ENCODE assay signal across 8 mouse cellular contexts in genomic region chr8:120489142-120489754, GRCm38 (mm10).
DNase-seq lines count a peak whose midpoint lies in the region; ATAC-seq lines count a peak whose summit lies in the region.

No protein-coding gene starts in this region.

- peak overlapping the region; percentile 89 for H3K4me3 ChIP-seq in forebrain, embryonic 10.5 days
- H3K4me3 ChIP-seq in hindbrain, embryonic 10.5 days: peak overlapping the region; percentile 96
- peak overlapping the region; percentile 73 for H3K4me3 ChIP-seq in limb, embryonic 12.5 days (replicated peaks)
- H3K4me3 ChIP-seq in midbrain, embryonic 12.5 days: peak overlapping the region; percentile 85

- H3K36me3 ChIP-seq in forebrain, embryonic 10.5 days (replicated peaks): no peaks in the 10 kb centered on the region
- H3K36me3 ChIP-seq in hindbrain, embryonic 10.5 days: no peaks in the 10 kb centered on the region
- H3K36me3 ChIP-seq in limb, embryonic 12.5 days: no peaks in the 10 kb centered on the region
- no peaks in the 10 kb centered on the region for H3K36me3 ChIP-seq in midbrain, embryonic 12.5 days

- peak; percentile 67 for ATAC-seq in CD4-positive, CD25-positive, alpha-beta regulatory T cell, adult 4 months
- ATAC-seq in limb, embryonic 12.5 days (ENCODE audit: insufficient number of reproducible peaks, insufficient read depth, low FRiP score, low TSS enrichment, low read depth): no peak
- no peak for ATAC-seq in midbrain, embryonic 12.5 days (ENCODE audit: low FRiP score, low read depth)
- no peak for ATAC-seq in megakaryocyte progenitor cell, adult 5-6 weeks (replicated peaks; ENCODE audit: poor library complexity)

- H3K4me1 ChIP-seq in forebrain, embryonic 10.5 days: peaks cover 99% of the 10 kb centered on the region
- H3K4me1 ChIP-seq in hindbrain, embryonic 10.5 days (replicated peaks): peaks cover 97% of the 10 kb centered on the region
- H3K4me1 ChIP-seq in limb, embryonic 12.5 days (replicated peaks): peaks cover 95% of the 10 kb centered on the region
- H3K4me1 ChIP-seq in midbrain, embryonic 12.5 days: peaks cover 74% of the 10 kb centered on the region

- DNase-seq in ZHBTc4 (ENCODE audit: low read depth, low spot score): peak; percentile 42
- no peak for DNase-seq in forebrain, embryonic 10.5 days (ENCODE audit: extremely low spot score, low spot score)
- no peak for DNase-seq in hindbrain, embryonic 10.5 days (ENCODE audit: low spot score)
- DNase-seq in spleen, postnatal 36 days (ENCODE audit: low spot score in 2 of 2): peak; percentile 92

- peak overlapping the region; percentile 99 for H3K4me2 ChIP-seq in limb, embryonic 12.5 days
- peak overlapping the region; percentile 90 for H3K4me2 ChIP-seq in midbrain, embryonic 12.5 days (replicated peaks)

- H3K27ac ChIP-seq in forebrain, embryonic 10.5 days: peak overlapping the region; percentile 98
- H3K27ac ChIP-seq in hindbrain, embryonic 10.5 days: peak overlapping the region; percentile 99
- no peak overlapping the region; the same call in 1 of the 2 replicates for H3K27ac ChIP-seq in limb, embryonic 12.5 days
- H3K27ac ChIP-seq in midbrain, embryonic 12.5 days (replicated peaks): peak overlapping the region; percentile 100

- under 1% methylated on average over 73 of the region's 73 CpGs for WGBS in forebrain, embryonic 10.5 days
- WGBS in hindbrain, embryonic 10.5 days: under 1% methylated on average over 73 of the region's 73 CpGs
- under 1% methylated on average over 73 of the region's 73 CpGs for WGBS in limb, embryonic 12.5 days
- 0% methylated on average over 66 of the region's 73 CpGs for WGBS in midbrain, embryonic 12.5 days

- H3K9me3 ChIP-seq in forebrain, embryonic 10.5 days: no peaks in the 10 kb centered on the region
- H3K9me3 ChIP-seq in hindbrain, embryonic 10.5 days: no peaks in the 10 kb centered on the region
- no peaks in the 10 kb centered on the region for H3K9me3 ChIP-seq in limb, embryonic 12.5 days
- no peaks in the 10 kb centered on the region for H3K9me3 ChIP-seq in midbrain, embryonic 12.5 days

- peak overlapping the region; percentile 74 for H3K9ac ChIP-seq in limb, embryonic 12.5 days (replicated peaks)
- H3K9ac ChIP-seq in midbrain, embryonic 12.5 days (replicated peaks): peak overlapping the region; percentile 93

- peaks cover 69% of the 10 kb centered on the region for H3K27me3 ChIP-seq in forebrain, embryonic 10.5 days (ENCODE audit: poor library complexity, severe bottlenecking)
- H3K27me3 ChIP-seq in hindbrain, embryonic 10.5 days (ENCODE audit: insufficient read depth, poor library complexity, severe bottlenecking): peaks cover 64% of the 10 kb centered on the region
- peaks cover 80% of the 10 kb centered on the region for H3K27me3 ChIP-seq in limb, embryonic 12.5 days
- peaks cover 52% of the 10 kb centered on the region for H3K27me3 ChIP-seq in midbrain, embryonic 12.5 days

Comparison
In these comparisons a context has a peak if more than half of its experiments do, and no peak if none do; other contexts are left out.
1. DNase-seq: peak in ZHBTc4 (single experiment) and spleen, postnatal 36 days (2 of 2); none in forebrain, embryonic 10.5 days (single experiment) and hindbrain, embryonic 10.5 days (single experiment).
2. Peak in every context shown above with its lines, with median percentiles within 50 percentile points of each other: H3K4me3 ChIP-seq.